Mouse (Mus musculus): ENCODE measurements at regions not wholly inside any gene's neighbourhood (a gene's known extent, or its start where the extent isn't known, plus 50 kb on each side); places are given as distances from the start of the nearest gene placed in this dataset.
A peak's percentile ranks its signal among the peaks of the same experiment; 100 is the strongest.
"Not testable (repeated sequence)": the region's sequence is repeated elsewhere in the genome, so short reads cannot be mapped to it uniquely, and the experiment has no call there.

DNA sequence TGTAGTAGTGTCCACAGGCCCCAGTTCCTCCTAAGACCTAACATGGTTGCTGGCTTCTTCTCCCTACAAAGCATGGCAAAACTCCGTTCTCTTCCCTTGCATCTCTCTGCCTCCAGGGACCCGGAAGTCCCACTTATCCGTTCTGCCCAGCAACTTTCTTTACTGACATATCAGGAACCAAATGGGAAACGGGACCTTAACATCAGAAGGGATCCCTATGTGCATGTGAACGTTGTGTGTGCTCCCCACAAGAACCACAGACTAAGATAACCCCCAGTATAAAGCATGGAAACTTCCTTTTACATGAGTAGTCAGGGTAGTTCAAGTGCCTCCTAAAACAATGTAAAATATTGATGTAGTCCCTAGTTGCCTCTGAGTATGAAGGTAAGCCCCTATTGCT is 61.6 kb downstream of the Zxdb start:
- DNase-seq (ENCODE audit: low read depth, low spot score) = no peak
- WGBS = 82% methylated on average over 5 of the region's 5 CpGs

DNA sequence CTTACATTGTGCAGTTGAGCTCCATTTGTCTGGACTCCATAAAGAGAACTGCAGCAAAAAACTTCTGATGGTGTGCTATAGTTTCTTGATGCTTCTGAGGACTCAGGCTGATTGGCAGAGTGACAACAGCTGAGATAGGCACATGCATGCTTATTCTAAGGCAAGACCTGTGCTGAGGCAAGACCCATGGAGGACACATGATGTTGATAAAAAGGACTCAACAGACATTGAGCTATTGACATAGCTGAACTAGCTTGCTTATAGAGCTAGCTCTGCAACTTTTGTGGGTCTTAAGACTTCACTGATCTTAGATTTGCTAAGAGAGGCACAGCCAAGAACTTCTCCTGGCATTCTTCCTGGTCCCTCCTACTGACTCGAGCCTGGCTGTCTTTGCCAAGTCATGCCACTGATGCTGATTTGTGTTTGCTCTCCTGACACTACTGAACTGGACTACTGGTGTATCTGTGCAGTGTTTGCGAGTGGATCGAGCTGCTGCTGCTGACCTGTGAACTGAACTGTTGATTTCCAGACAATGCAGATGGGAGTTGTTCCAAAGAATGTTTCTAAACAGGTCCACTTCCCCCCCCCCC is 64.1 kb downstream of the Zxdb start:
- no peak for DNase-seq (ENCODE audit: low read depth, low spot score)
- whole genome bisulfite sequencing = 66% methylated on average over 3 of the region's 3 CpGs

DNA sequence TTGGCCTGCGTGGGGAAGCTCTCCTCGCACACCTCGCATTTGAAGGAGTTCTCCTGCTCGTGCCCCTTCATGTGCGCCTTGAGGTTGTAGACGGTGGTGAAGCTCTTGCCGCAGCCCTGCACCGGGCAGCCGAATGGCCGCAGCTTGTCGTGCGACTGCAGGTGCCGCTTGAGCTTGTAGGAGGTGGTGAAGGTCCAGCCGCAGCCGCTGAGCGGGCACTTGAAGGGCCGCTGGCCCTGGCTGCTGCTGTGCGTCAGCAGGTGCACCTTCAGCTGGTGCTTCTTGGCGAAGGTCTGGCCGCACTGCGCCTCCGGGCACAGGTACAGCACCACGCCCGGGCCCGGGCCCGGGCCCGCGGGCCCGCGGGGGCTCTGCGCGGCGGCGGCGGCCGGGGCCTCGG is 72.5 kb downstream of the Zxdb start:
- WGBS = no CpG with 5 or more reads among the region's 37 CpGs
- DNase-seq (ENCODE audit: low read depth, low spot score) = not testable (repeated sequence)

DNA sequence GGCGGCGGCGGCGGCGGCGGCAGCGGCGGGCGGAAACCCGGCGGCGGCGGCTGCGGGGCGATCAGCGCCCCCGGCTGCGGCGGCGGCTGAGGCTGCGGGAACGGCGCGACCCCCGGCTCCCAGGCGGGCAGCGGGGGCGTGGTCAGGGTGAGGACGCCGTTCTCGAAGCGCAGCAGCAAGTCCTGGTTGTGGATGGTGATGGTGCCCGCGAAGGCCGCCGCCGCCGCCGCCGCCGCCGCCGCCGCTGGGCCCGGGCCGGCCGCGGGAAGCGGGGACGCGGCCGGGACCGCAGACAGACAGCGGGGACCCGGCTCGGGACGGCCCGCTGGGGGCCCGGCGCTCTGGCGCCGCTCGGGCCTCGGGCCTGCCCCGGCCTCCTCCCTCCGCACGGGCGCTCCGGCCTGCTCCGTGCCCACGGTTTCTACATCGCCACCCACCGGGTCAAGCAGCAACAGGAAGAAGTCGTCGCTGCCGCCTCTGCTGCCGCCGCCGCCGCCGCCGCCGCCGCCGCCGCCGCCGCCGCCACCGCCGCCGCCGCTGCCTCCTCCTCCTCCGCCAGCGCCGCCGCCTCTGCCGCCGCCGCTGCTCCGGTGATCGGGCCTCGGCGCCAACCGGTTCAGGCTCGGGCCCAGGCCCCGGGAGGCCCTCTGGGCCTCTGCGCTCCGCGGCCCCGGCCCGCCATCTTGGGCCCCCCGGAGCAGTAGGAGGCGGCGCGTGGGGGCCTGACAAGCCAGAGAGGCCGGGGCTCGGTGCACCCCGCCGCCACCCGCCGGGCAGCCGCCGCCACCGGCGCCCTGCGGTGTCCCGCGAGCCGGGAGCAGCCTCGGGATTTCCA is 73.2 kb downstream of the Zxdb start:
- WGBS = no CpG with 5 or more reads among the region's 131 CpGs

DNA sequence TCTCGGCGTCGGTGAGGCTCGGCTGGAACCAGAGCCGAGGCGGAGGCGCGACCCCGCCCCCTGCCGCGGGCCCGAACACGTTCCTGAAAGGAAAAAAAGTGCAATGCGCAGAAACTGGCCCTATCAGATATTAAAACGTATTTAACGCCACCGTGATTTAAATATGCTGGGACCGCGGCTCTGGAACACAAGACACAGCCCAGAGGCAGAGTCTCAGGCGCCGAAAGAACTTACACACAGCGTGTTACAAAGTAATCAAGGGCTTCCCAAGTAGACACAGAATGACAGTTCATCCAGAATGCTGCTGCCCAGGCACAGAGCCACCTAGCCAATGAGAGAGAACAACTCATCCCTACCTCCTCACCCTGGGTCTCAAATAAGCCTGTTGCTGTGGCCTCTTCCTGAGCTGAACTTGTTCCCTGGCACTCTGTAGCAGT is 73.8 kb downstream of the Zxdb start:
- WGBS = no CpG with 5 or more reads among the region's 22 CpGs
- not testable (repeated sequence) for DNase-seq (ENCODE audit: low read depth, low spot score)

More for the DNA sequence above, 73.2 kb downstream of the Zxdb start:
- DNase-seq (ENCODE audit: low read depth, low spot score) = not testable (repeated sequence)

DNA sequence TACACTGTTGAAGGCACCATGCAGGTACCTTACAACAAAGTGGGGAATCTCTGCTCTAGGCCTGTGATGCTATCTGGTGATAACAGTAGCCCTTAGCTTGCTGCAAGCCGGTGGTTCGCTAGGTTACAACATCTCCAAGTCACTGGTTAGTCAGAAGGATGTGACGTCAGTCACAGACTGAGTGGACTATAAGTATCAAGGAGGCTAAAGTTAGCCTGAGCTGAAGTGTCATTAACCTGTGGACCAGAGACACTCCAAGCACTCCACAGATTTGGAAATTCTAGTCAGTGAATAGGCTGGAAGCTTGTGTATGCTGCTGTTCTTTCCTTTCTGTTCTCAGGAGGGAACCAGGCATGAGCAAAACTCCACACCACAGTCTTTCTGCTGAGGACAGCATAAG is 88.4 kb downstream of the Zxdb start:
- not testable (repeated sequence) for DNase-seq (ENCODE audit: low read depth, low spot score)
- no CpG with 5 or more reads among the region's 3 CpGs for WGBS

DNA sequence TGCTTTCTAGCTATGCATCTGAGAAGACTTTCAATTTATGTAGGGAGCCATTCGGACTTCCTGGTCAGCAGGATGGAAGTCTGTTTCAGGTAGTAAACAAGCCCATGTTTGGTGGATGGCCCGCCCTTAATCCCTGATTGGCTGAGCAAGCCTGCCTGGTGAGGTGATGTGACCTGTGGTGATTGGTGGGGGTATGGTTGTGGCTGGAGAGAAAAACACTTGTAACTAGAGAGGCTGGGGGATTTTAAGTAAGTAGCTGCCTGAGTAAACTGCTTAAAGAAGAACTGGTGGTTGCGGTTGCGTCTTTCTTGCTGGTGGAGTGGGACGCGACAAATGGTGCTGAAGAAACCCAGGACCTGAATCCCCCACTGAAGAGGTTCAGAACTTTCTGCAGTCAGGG is 103.2 kb downstream of the Zxdb start:
- DNase-seq (ENCODE audit: low read depth, low spot score) = not testable (repeated sequence)
- 93% methylated on average over 6 of the region's 6 CpGs for WGBS

DNA sequence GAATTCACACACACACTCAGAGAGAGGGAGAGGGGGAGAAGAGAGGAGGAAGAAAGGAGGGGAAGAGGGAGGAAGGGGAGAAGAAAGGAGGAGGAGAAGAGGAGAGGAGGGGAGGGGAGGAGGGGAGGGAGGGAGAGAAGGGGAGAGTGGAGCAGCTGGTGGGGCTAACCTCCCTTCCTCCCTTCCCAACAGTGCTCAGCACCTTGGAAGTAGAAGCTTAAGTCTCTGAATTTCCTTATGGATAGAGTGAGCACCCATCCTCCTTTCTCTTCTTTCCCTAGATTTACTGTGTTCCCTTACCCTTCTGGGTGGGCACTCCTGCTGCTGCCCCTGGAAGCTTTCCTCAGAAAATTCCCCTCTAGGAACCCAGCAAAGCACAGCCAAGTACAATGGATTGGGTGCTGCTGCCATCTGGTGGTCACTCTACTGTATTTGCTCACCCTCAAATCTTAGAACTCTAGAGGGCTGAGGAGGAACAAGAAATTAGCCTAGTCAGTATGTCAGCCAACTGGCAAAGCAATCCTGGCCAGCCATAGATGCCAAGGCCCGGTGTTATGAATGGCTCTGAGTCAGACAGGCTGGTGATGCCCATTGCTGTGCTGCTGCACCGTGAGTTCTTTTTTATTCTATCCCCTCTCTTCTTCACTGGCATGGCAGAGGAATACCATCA is 119.9 kb downstream of the Zxdb start:
- DNase-seq (ENCODE audit: low read depth, low spot score) = not testable (repeated sequence)
- 22% methylated on average over 2 of the region's 2 CpGs for WGBS

DNA sequence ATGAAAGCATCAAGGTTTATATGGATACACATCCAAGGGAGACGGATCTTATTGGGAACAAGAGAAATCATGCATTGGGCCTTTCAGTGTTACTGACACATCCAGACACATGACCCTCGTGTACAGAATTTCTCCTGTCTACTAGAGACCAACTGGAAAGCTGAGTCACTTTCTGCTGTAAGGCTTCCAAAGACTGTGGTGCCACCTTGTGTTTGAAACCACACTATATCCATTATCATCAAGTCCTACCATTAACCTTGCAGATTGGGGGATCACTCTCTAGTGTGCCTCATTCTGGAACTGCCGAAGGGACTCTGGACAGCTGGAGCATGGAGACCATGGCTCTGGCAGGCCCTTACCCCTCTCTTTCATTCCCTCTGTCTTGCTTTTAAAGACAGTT is 125.2 kb downstream of the Zxdb start:
- 89% methylated on average over 1 of the region's 3 CpGs for WGBS
- DNase-seq (ENCODE audit: low read depth, low spot score) = not testable (repeated sequence)

DNA sequence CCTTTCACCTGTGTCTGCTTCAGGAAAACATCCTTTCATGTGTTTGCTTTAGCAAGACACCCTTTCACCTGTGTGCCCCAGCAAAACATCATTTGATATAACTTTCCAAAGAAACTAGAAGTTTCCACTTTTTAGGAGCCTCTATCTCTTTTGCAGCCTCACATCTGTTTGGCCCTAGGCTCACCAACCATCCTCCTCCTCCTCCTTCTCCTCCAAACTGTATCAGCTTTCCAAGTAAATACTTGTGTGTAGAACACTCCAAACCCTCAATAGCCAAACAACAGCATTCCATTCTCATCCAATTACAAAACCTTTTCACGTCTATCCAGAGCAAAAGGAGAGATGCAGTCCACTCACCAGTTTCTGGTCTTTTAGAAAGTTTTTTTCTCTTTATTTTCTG is 133.1 kb downstream of the Zxdb start:
- no peak for DNase-seq (ENCODE audit: low read depth, low spot score)
- 52% methylated on average over 1 of the region's 1 CpGs for WGBS

DNA sequence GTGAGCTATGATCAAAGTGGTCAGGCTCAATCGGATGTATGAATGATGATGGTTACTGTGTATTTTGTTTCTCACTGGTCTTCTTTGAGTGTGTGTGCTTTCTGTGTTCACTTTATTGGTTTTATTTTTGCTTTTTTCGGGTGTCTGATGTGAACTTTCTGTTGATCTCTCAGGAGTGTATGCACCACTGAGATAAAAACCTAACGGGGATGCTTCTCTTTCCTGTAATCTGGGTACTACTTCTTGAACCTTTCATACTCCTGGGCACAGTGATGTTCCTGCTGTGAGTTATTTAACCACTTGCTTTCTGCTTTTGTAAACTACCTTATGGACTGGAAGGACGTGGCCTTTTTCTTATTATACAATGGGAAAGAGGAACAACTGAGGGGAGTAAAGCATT is 133.6 kb downstream of the Zxdb start:
- no peak for DNase-seq (ENCODE audit: low read depth, low spot score)
- 61% methylated on average over 4 of the region's 4 CpGs for WGBS

DNA sequence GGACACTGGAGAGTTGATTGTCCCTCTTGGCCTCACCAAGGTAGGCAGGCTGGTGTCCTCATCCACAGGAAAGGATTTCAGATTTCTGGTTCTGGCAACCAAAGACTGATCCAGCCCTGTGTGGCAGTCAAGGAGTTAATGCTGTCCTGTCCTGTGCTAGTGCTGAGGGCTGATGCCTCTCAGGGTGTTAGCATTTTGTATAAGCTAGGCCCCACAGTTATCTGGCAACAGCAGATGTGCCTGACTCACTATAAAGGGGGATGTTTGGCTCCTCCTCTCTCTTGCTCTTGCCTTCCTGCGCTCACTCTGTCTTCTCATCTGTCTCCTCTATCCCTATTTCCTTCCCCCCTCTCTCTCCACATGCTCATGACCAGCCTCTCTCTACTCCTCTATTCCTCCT is 138.8 kb downstream of the Zxdb start:
- DNase-seq (ENCODE audit: low read depth, low spot score) = no peak
- 35% methylated on average over 1 of the region's 1 CpGs for WGBS

DNA sequence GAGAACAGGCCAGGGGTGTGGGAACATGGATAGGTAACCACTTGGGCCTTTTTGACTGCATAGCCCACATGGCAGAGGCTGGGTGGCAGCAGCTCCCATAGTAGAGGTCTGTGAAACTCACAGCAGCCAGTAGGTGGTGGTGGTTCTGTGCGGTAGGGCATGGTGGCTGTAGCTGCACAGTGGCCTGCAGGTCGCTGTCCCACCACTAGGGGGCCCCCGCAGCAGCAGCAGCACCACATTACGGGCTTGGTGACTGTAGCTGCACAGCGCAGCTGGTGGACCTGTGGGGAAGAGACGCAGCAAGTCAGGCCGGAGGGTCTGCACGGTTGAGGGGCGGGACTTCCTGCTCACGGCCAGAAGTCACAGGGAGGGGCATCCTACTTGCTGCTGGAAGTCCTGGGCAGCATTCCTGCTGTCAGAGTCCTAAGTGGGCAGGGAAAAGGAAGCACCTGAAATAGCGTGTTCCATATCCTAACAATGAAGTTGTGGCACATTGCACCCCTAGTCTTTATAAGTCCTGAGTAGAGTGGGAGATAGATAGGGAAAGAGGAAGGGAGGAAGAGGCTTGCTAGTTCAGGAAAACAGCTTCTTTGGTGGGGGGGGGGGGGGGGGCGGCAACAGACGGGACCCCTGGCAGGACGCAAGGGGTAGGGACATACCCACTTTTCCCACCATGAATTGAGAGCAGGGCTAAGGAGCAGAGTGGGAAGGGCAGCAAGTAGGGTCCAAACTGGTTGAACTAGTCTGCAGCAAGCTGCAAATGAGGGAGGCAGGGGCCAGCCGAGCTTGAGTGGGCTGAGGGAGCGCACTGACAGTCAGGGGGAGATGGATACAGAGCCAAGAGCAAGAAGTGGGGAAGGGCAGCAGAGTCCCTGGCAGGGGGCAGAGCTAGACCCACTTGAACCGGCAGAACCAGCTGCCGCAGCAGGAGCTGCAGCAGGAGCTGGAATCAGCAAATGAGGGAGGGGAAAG is 141.4 kb downstream of the Zxdb start:
- 24% methylated on average over 16 of the region's 18 CpGs for WGBS
- DNase-seq (ENCODE audit: low read depth, low spot score) = peak; percentile 22

DNA sequence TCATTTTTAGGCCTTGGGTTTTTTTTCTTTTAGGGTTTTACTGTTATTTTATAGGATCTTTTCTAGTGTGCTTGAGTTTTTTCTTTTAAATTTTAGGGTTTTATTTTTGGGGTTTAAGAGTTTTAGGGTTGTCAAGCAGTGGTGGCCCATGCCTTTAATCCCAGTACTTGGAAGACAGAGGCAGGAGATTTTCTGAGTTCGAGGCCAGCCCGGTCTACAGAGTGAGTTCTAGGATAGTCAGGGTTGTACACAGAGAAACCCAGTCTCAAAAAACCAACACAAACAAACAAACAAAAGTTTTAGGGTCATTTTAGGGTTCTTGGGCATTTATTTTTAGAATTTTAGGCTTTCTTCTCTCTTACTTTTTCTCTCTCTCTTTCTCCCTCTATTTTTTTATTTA is 142.9 kb downstream of the Spin4 start:
- DNase-seq (ENCODE audit: low read depth, low spot score) = not testable (repeated sequence)
- 91% methylated on average over 2 of the region's 2 CpGs for WGBS
